Mouse (Mus musculus) erythroblast, embryonic 14.5 days (primary cell): Measurements from ENCODE around the gene Ttll3.

Experiments used
- GATA1 ChIP-seq: IDR thresholded peaks from 2 replicates; pipeline ENCODE4 v1.6.1; 2012; ENCODE audit warnings: low read length, inconsistent platforms, mixed read lengths
- TAL1 ChIP-seq: IDR thresholded peaks from 3 replicates; pipeline ENCODE4 v1.6.1; 2012; ENCODE audit warnings: low read length, inconsistent platforms, mixed read lengths

DNA sequence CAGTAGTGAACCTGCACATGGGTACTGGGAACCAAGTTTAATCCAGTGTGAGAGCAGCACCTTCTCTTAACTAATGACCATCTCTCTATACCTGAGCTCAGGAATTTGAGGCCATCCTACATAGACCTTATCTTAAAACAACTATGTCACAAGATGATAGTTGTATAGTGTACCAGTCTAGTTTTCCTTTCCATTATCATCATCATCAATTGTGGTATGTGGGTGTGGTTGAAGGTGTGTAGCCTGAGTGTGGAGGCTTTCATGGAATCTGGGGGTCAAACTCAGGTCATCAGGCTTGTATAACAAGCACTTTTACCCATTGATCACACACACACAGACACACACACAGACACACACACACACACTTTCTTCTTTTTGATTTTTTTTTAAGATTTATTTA, 38.5 kb upstream of the Ttll3 start:
- no peak for TF ChIP-seq GATA1
- no peak for TF ChIP-seq TAL1
